Mouse (Mus musculus) C2C12 (cell line): ENCODE results near the gene Edar. TPM values are rescaled to one million over a fixed set of nuclear protein-coding genes. Genes with fewer than 3 reads are reported as not detected.
"Not testable (repeated sequence)": the region's sequence is repeated elsewhere in the genome, so short reads cannot be mapped to it uniquely, and the experiment has no call there.

Source experiments
- H3K27me3 ChIP-seq: one replicate; pipeline ENCODE4 v1.6.1; 2011; ENCODE audit not compliant: control insufficient read depth, insufficient read depth, insufficient read length
- H3K36me3 ChIP-seq: one replicate; pipeline ENCODE4 v1.6.1; 2011; ENCODE audit not compliant: control insufficient read depth, insufficient read depth
- H3K4me3 ChIP-seq: one replicate; pipeline ENCODE4 v1.5.1; 2011; ENCODE audit warnings: mild to moderate bottlenecking, control low read depth; ENCODE audit not compliant: poor library complexity, insufficient read depth, severe bottlenecking
- H3K79me2 ChIP-seq: one replicate; pipeline ENCODE4 v1.6.1; 2011; ENCODE audit not compliant: control insufficient read depth, insufficient read depth
- H3K79me3 ChIP-seq: one replicate; pipeline ENCODE4 v1.6.1; 2011; ENCODE audit warnings: low read depth, control low read depth
- H3ac ChIP-seq: one replicate; pipeline ENCODE3; 2011; ENCODE audit warnings: low read depth; ENCODE audit not compliant: control insufficient read depth, insufficient read length
- CEBPB ChIP-seq: IDR thresholded peaks from one replicate; pipeline ENCODE4 v1.6.1; 2011; ENCODE audit warnings: low read depth, mild to moderate bottlenecking, control low read depth, moderate library complexity
- CTCF ChIP-seq: IDR thresholded peaks from one replicate; pipeline ENCODE4 v1.5.1; 2011; ENCODE audit not compliant: control insufficient read depth, insufficient read depth, insufficient read length
- FOSL1 ChIP-seq: IDR thresholded peaks from one replicate; pipeline ENCODE4 v1.8.0; 2011; ENCODE audit warnings: mild to moderate bottlenecking, low read length; ENCODE audit not compliant: poor library complexity, insufficient read depth, severe bottlenecking
- MAX ChIP-seq: IDR thresholded peaks from one replicate; pipeline ENCODE4 v1.6.1; 2011; ENCODE audit warnings: mild to moderate bottlenecking, control low read depth
- MYOD1 ChIP-seq: IDR thresholded peaks from one replicate; pipeline ENCODE4 v1.6.1; 2011; ENCODE audit warnings: low read depth; ENCODE audit not compliant: control insufficient read depth, insufficient read length
- MYOG ChIP-seq: IDR thresholded peaks from one replicate; pipeline ENCODE4 v1.6.1; 2011; ENCODE audit not compliant: control insufficient read depth, insufficient read length; ENCODE audit errors: extremely low read depth
- USF1 ChIP-seq: IDR thresholded peaks from one replicate; pipeline ENCODE4 v1.6.1; 2011; ENCODE audit warnings: low read depth, mild to moderate bottlenecking, control low read depth, moderate library complexity
- long read RNA-seq, 2 experiments: library from polyadenylated mRNA; unstranded; transcript quantifications; one replicate each; pipeline ENCODE4 v2.0.0; 2019 to 2020
- polyA plus RNA-seq: library from polyadenylated mRNA; unstranded; fragments of >200 nt; fragmentation: generic; extraction: Trizol; gene quantifications from one replicate; pipeline ENCODE4 v1.2.1, GENCODE M21; 2012; ENCODE audit warnings: missing spikeins

The Edar gene
- polyA plus RNA-seq, result not detected
- long read RNA-seq, experiment 1, result 0 reads
- long read RNA-seq, experiment 2, result 0 reads

DNA sequence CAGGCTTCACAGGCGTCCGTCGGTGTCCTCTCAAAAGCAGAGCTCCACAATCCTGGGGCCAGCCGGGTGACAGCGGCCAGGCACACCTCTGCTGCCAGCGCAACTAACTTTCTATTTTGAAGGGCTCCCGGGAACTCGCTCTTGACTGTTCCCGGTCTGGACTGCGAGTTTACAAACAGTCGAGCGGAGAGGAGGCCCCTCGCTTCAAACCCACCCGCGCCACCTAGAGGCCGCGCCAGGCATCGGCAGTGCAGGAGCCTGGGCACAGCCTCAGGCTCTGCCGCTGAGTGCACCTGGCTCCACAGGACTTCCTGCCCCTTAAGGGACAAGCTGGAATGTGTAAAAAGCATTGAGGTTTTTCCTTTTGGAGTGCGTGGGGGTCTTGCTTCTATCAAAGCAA lies at the start of gene Edar:
Gene Edar (minus strand): TSS at position 122 of the 400 bp plus-strand sequence.
- Histone ChIP-seq H3ac (no peak within 1 kb of the TSS), H3K79me3 (no peaks in the 10 kb centered on the region), H3K27me3 (no peaks in the 10 kb centered on the region), H3K36me3 (no peaks in the 10 kb centered on the region), H3K4me3 (no peak within 1 kb of the TSS), H3K79me2 (no peaks in the 10 kb centered on the region)
- TF ChIP-seq USF1 (no peak), CEBPB (no peak), MAX (no peak), CTCF (peak; percentile 58), FOSL1 (no peak), MYOD1 (no peak), MYOG (no peak)

DNA sequence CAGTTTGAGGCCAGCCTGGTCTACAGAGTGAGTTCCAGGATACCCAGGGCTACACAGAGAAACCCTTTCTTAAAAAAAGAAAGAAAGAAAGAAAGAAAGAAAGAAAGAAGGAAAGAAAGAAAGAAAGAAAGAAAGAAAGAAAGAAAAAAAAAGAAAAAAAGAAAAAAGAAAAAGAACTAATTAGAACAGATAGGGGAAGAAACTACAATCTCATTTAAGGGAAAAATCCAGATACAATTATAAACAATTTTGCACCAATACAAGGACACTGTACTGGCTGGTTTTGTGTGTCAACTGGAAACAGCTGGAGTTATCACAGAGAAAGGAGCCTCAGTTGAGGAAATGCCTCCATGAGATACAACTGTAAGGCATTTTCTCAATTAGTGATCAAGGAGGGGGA lies 42.7 kb upstream of the Edar start, which contains the start of gene Gm17542:
Gene Gm17542 (minus strand): TSS at position 101 of the 400 bp plus-strand sequence.
- not testable (repeated sequence) for H3K79me2 ChIP-seq, H3K36me3 ChIP-seq, H3K4me3 ChIP-seq, H3K27me3 ChIP-seq, H3ac ChIP-seq, H3K79me3 ChIP-seq

DNA sequence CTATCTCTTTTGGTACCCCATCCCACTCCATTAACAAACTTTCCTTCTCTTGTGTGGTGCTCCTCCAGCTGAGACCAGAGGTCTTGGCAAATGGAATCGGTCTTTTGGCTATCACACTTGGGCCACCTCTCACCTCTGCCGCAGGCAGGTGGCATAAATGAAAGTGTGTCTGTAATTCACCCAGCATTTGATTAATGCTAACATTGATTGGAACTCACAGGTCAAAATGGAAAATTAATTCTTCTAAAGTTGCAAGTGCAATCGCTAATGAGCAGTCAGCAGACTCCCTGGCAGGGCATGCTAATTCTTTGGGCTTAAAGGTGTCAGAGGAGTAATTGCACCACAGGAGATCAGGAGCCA lies 39.3 kb upstream of the Edar start:
- no peak for TF ChIP-seq CEBPB
- TF ChIP-seq MAX, result no peak
- TF ChIP-seq CTCF, result no peak
- TF ChIP-seq FOSL1, result no peak
- no peak for TF ChIP-seq MYOG
- no peak for TF ChIP-seq USF1
- TF ChIP-seq MYOD1, result no peak
- H3K36me3 ChIP-seq, result no peaks in the 10 kb centered on the region
- no peaks in the 10 kb centered on the region for H3K27me3 ChIP-seq
- H3K79me3 ChIP-seq, result no peaks in the 10 kb centered on the region
- no peak overlapping the region for H3K4me3 ChIP-seq
- H3K79me2 ChIP-seq, result no peaks in the 10 kb centered on the region
- H3ac ChIP-seq, result no peak overlapping the region

DNA sequence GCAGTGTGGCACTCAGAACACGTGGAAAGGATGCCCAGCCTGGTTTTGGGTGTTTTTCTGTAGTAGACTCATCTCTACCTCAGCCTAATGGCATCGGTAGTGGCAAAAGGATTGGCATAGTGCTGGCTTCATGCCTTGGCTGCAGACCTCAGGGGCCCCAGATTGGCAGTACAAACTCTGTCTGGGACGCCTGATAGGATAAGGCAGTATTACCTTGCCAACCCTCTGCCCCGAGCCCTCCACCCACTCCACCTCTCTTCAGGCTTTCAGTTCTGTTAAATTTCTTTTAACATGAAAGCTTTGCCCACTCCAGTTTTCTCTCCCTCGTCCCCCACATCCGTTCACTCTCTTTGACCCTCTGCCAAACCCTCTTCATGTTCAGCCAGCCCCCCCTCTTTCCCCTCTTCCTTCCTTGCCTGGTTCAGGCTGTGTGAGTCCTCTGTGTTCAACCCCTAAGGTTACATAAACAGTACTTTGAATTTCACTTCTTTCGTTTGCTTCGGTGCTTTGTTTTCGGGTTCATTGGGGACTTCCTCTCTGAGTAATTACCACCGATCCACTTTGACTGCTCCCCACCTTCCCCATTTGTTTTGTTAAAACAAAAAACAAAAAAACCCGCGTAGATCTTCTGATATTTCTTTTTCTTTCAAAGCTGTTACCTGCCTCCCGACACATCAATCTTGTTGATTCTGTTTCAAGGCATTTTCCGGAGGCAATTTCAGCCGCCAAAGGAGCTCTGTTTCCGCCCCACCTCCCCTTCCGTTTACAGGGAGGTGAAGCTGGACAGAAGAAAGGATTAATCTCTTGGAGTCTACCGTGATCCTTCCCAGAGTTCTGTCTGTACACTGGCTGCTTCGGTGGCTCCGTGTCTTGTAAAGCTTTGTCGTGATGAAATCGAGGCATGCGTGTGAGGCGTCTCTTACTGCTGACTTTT lies 38.7 kb upstream of the Edar start:
- Histone ChIP-seq H3K79me3 (no peaks in the 10 kb centered on the region), H3K4me3 (no peak overlapping the region), H3ac (no peak overlapping the region), H3K27me3 (no peaks in the 10 kb centered on the region), H3K79me2 (no peaks in the 10 kb centered on the region), H3K36me3 (no peaks in the 10 kb centered on the region)
- TF ChIP-seq USF1 (no peak), MAX (no peak), MYOD1 (no peak), CEBPB (no peak), FOSL1 (no peak), CTCF (no peak), MYOG (no peak)

DNA sequence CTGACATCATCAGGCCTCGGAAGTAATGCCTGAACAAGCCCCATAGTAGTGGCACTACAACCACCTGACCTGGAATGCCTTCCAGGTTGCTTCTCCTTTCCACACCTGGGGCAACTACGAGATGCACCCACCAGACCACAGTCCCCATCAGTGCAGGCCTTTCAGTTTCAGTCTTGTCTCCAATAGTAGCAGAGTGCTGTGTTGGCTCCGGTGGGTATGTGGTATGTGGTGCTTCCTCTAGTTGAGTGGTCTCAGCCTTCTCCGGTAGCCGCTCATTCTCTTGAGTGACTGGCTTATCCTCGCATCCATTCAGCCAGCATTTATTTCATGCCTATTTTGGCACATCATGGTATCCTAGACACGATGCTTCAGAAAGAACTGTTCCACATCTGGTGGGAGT lies 37.8 kb upstream of the Edar start:
- no peak overlapping the region for H3K4me3 ChIP-seq
- H3ac ChIP-seq, result no peak overlapping the region
- no peaks in the 10 kb centered on the region for H3K79me3 ChIP-seq
- TF ChIP-seq MYOD1, result no peak
- TF ChIP-seq FOSL1, result no peak
- no peak for TF ChIP-seq MYOG
- TF ChIP-seq CTCF, result no peak
- no peak for TF ChIP-seq USF1
- TF ChIP-seq MAX, result no peak
- TF ChIP-seq CEBPB, result no peak
- no peaks in the 10 kb centered on the region for H3K36me3 ChIP-seq
- no peaks in the 10 kb centered on the region for H3K27me3 ChIP-seq
- no peaks in the 10 kb centered on the region for H3K79me2 ChIP-seq

DNA sequence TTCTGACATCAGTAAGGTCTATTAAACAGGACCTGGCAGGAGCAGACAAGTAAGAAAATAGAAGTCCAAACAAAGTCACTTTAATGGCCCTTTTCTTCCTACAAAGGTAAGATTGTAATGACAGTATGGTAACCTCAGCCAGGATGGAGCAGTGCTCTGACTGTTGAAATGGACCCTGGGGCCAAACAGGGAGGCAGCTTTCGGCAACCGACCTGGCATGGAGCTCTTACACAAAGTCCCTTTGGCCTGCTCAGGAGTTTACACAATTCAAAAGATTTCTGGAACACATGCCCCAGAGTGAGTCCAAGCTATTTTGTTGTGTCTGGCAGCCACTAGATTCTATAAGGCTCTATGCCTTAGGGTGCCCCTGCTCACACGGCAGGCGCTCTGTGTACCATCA lies 33.6 kb upstream of the Edar start:
- TF ChIP-seq FOSL1 (no peak), MYOD1 (no peak)
- no peaks in the 10 kb centered on the region for H3K79me2 ChIP-seq

More for the DNA sequence above, 33.6 kb upstream of the Edar start:
- Histone ChIP-seq H3K79me3 (no peaks in the 10 kb centered on the region), H3K36me3 (no peaks in the 10 kb centered on the region), H3K27me3 (no peaks in the 10 kb centered on the region), H3ac (no peak overlapping the region), H3K4me3 (no peak overlapping the region)
